Mouse (Mus musculus) kidney, postnatal 36 days (tissue): ENCODE measurements around the gene Rhox7a.
"Not testable (repeated sequence)": the region's sequence is repeated elsewhere in the genome, so short reads cannot be mapped to it uniquely, and the experiment has no call there.

ENCODE experiments used
- DNase-seq, 2 experiments: peaks; one replicate each; pipeline ENCODE4 v3.0.0; 2021 to 2022; ENCODE audit warnings: mixed read lengths in 2 of 2

Rhox7a gene

GRCm38 (mm10) chrX:37831386-37831785 lies at the start of gene Rhox7a:
Gene Rhox7a, plus strand, starts transcription at chrX:37831686.
- not testable (repeated sequence) for DNase-seq

GRCm38 (mm10) chrX:37807286-37808080 lies 24.0 kb upstream of the Rhox7a start:
- DNase-seq, result peak; percentile 4 to 34

- peak in 1 of 2 experiments; percentile 7 for DNase-seq
Observed at GRCm38 (mm10) chrX:37809396-37809795, 22.1 kb upstream of the Rhox7a start.

GRCm38 (mm10) chrX:37811179-37811578 lies 20.3 kb upstream of the Rhox7a start:
- peak; percentile 18 to 63 for DNase-seq

GRCm38 (mm10) chrX:37815665-37816064 lies 15.8 kb upstream of the Rhox7a start:
- DNase-seq, result no peak

GRCm38 (mm10) chrX:37826610-37827009 lies 4.9 kb upstream of the Rhox7a start, which contains the start of gene Rhox6:
Gene Rhox6, plus strand, starts transcription at chrX:37826910.
- DNase-seq, result not testable (repeated sequence)

- no peak for DNase-seq
Observed at GRCm38 (mm10) chrX:37871641-37872040, 40.2 kb downstream of the Rhox7a start.

GRCm38 (mm10) chrX:37878844-37879243 lies 47.4 kb downstream of the Rhox7a start, which contains the start of gene Rhox8:
Gene Rhox8, minus strand, starts transcription at chrX:37878944.
- DNase-seq, result no peak
